Mouse (Mus musculus) G1E (cell line): ENCODE measurements around the gene Pdia5.

ENCODE experiments used
- CTCF ChIP-seq: IDR thresholded peaks from 2 replicates; pipeline ENCODE4 v1.5.1; 2012; ENCODE audit warnings: low read depth, low read length, inconsistent platforms, mixed read lengths
- GATA1 ChIP-seq: IDR thresholded peaks from 2 replicates; pipeline ENCODE4 v1.6.1; 2012; ENCODE audit warnings: borderline replicate concordance, low read length, inconsistent platforms, mixed read lengths

GRCm38 (mm10) chr16:35467044-35467443 lies 23.6 kb downstream of the Pdia5 start:
- TF ChIP-seq CTCF (no peak), GATA1 (no peak)
